10 mouse cellular contexts compared by ENCODE assay signal in genomic region chr1:54513836-54514235, GRCm38 (mm10). TPM values are rescaled to one million over a fixed set of nuclear protein-coding genes. Genes with fewer than 3 reads are reported as not detected.
DNase-seq lines count a peak whose midpoint lies in the region; TF ChIP-seq lines count a peak whose summit lies in the region.
"Had no signal": no experiment of that assay in that cellular context is flagged by ENCODE, and none has a peak within 500 bp of the region (broad histone marks: within the 10 kb centered on the region; RNA-seq: fewer than 3 reads in every experiment).

No protein-coding gene starts in this region.

- H3K27ac ChIP-seq in layer of hippocampus, adult 2 months: no peak overlapping the region
- H3K27ac ChIP-seq in heart, embryonic 10.5 days: no peak overlapping the region
- H3K27ac ChIP-seq: embryonic facial prominence, embryonic 15.5 days had no signal

- H3K4me3 ChIP-seq in layer of hippocampus, adult 2 months: no peak overlapping the region
- H3K4me3 ChIP-seq in heart, embryonic 10.5 days: no peak overlapping the region
- H3K4me3 ChIP-seq: embryonic facial prominence, embryonic 15.5 days had no signal

- H3K27me3 ChIP-seq in heart, embryonic 10.5 days (ENCODE audit: insufficient read depth, poor library complexity, severe bottlenecking): no peaks in the 10 kb centered on the region
- H3K27me3 ChIP-seq: embryonic facial prominence, embryonic 15.5 days had no signal

- H3K9me3 ChIP-seq in heart, embryonic 10.5 days: no peaks in the 10 kb centered on the region
- H3K9me3 ChIP-seq: embryonic facial prominence, embryonic 15.5 days had no signal

- H3K4me1 ChIP-seq in heart, embryonic 10.5 days: no peaks in the 10 kb centered on the region
- H3K4me1 ChIP-seq: embryonic facial prominence, embryonic 15.5 days had no signal

- DNase-seq in embryo, embryonic 10.5 days (ENCODE audit: low spot score): peak; percentile 33
- no peak for DNase-seq in embryo, embryonic 9.5 days (ENCODE audit: extremely low spot score)
- no peak for DNase-seq in layer of hippocampus, adult 2 months (ENCODE audit: low spot score in 2 of 2)
- no peak for DNase-seq in layer of hippocampus, adult 11-12 months (ENCODE audit: low spot score)
- DNase-seq in B cell, adult 2 months: peak; percentile 20 to 23
- DNase-seq in c-Kit-positive CD71-positive TER-119-negative erythroid progenitor cells, embryonic 14.5 days (ENCODE audit: low read depth): peak; percentile 6
- no peak for DNase-seq in adrenal gland, postnatal 14 days
- no peak for DNase-seq in heart, embryonic 10.5 days (ENCODE audit: low spot score)
- DNase-seq: gastrocnemius, postnatal 14 days had no signal

- H3K36me3 ChIP-seq in heart, embryonic 10.5 days: peaks cover 10% of the 10 kb centered on the region
- H3K36me3 ChIP-seq: embryonic facial prominence, embryonic 15.5 days had no signal

- peak; percentile 76 for TF ChIP-seq CTCF in layer of hippocampus, adult 2 months (conservative IDR thresholded peaks at IDR 0.05)

- WGBS in heart, embryonic 10.5 days: 87% methylated on average over 1 of the region's 1 CpGs

RNA-seq across cellular contexts. Expression of gene Pgap1, which starts 43.6 kb away (rescaled TPM):
- 10 to 100 TPM; 17.6 to 21.4 TPM for total RNA-seq in layer of hippocampus, adult 2 months (2021)
- total RNA-seq in adrenal gland, postnatal 14 days (2021): 5.4 and 10.2 TPM in 2 replicates
- polyA plus RNA-seq in heart, embryonic 10.5 days (2016; fragmentation: Nextera tagmentation; extraction: Ambion mirVana): 4.9 and 7.1 TPM in 2 replicates

Comparison
In these comparisons a context has a peak if more than half of its experiments do, and no peak if none do; other contexts are left out.
1. DNase-seq: peak in embryo, embryonic 10.5 days (single experiment), B cell, adult 2 months (2 of 2) and c-Kit-positive CD71-positive TER-119-negative erythroid progenitor cells, embryonic 14.5 days (single experiment); none in embryo, embryonic 9.5 days (single experiment), layer of hippocampus, adult 2 months (0 of 2), layer of hippocampus, adult 11-12 months (single experiment), adrenal gland, postnatal 14 days (single experiment) and heart, embryonic 10.5 days (single experiment).